Mouse (Mus musculus) neutrophil, adult 5-6 weeks (primary cell): Measurements from ENCODE around the gene Mlph. TPM values are rescaled to one million over a fixed set of nuclear protein-coding genes. Genes with fewer than 3 reads are reported as not detected.
A peak's percentile ranks its signal among the peaks of the same experiment; 100 is the strongest.

Source experiments
- ATAC-seq: fragments of 151-379, 151-347 bp; 2 replicates; pipeline ENCODE4 v1.8.0; 2017; ENCODE audit warnings: mild to moderate bottlenecking, moderate TSS enrichment; ENCODE audit not compliant: insufficient number of reproducible peaks, poor library complexity, low FRiP score, severe bottlenecking; ENCODE audit errors: extremely low read depth
- total RNA-seq: library from RNA; stranded (forward); fragments of 200-1000 nt; gene quantifications from 2 replicates; pipeline ENCODE4 v1.2.3, GENCODE M21; 2017

The Mlph gene
- total RNA-seq, 1 experiment from 2014 or later: not detected

DNA sequence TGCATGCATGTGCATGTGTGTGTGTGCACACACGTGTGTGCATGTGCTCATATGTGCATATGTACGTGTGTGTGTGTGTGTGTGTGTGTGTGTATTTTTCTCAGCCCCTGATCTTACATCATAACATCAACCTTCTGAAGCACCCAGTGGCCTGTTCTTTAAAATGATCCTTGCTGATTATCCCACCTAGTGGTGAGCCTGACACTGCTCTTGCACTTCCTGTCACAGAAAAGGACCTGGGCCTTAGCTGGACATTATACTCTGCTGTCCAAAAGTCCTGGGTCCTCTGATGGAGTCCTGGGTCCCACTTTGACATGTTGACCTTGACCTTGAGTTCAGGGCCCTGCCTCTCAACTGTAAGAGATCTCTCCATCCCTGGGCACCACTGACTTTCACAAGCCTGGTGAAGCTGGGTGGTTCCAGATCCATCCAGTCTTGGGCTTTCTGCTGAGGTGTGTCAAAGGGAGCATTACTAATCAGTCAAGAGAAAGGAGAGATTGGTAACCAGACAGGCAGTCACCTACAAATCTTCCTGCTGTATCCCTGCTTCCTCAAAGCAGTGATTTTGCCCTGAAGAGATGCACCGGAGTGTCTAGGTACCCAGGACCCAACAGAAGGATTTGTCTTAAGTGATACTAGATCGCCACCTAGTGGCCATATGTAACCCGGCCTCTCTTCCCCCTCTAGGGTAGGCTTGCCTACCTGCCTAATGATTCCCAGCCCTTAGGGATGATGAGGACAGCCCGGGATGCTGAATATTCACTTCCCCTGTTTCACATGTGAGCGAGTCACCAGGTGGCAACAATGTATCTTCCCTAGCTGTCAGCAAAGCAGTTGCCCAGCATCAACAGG lies 41.6 kb downstream of the Mlph start:
- ATAC-seq: no peak

DNA sequence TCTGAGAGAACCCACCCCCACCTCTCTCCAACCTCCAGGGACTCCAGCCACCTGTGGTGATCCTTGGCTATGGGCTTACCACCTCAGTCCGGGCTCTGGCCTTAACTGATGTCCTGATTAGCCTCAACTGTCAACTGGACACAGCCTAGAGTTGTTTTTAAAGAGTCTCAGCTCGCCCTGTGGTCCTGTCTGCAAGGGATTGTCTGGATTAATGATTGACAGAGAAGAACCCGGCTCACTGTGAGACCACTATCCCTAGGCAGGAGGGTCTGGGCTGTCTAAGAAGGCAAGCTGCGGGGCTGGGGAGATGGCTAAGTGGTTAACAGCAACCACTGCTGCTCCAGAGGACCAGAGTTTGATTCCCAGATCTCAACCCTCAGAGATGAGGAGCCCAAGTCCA lies 47.6 kb downstream of the Mlph start:
- ATAC-seq: no peak

- no peak for ATAC-seq
These were observed 48.1 kb downstream of the Mlph start for GRCm38 (mm10) chr1:90962994-90963393.

DNA sequence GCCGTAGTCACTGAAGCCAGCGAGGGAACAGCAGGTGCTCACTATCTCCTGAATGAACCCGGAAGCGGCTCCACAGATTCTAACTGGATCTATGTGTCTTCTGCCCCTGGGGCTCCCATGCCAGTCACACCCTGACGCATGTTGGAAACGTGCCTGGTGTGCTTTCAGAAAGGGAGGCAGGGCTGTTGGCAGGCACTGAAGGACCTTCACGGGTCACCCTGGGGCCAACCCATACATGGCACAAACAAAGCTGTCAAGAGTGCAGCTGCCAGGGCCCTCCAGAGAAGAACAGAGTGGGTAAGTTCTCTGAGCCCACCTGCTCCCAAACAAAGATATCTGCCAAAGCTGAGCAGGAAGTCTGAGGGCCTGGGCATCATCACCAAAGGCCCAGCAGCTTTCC lies 52.7 kb downstream of the Mlph start:
- no peak for ATAC-seq

GRCm38 (mm10) chr1:90968649-90969048 lies 53.8 kb downstream of the Mlph start:
- ATAC-seq: no peak

DNA sequence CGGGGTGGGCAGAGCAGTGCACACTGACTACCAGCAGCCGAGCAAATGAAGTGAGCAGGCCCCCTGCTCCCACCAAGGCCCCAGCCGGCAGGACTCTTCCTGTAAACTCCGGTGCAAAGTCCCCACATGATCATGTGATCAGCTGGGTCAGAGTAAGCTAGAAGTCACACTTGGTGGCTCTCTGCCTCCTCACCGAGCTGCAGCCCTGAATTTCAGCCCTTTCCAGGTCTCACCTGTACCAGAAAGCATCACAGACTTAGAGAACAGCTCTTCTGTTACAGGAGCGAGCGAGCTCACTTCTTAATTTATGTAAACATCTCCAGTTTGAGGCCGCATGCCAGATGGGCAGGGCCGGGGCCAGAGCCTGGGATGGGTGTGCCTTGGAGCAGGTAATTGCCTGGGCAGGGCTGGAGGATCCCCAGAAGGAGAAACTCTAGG lies 54.5 kb downstream of the Mlph start, which contains the start of gene Rab17:
TSS of gene Rab17 (minus strand) at position 315 of the 438 bp plus-strand sequence.
- no peak for ATAC-seq

GRCm38 (mm10) chr1:90969881-90970390 lies 55.1 kb downstream of the Mlph start:
- no peak for ATAC-seq

DNA sequence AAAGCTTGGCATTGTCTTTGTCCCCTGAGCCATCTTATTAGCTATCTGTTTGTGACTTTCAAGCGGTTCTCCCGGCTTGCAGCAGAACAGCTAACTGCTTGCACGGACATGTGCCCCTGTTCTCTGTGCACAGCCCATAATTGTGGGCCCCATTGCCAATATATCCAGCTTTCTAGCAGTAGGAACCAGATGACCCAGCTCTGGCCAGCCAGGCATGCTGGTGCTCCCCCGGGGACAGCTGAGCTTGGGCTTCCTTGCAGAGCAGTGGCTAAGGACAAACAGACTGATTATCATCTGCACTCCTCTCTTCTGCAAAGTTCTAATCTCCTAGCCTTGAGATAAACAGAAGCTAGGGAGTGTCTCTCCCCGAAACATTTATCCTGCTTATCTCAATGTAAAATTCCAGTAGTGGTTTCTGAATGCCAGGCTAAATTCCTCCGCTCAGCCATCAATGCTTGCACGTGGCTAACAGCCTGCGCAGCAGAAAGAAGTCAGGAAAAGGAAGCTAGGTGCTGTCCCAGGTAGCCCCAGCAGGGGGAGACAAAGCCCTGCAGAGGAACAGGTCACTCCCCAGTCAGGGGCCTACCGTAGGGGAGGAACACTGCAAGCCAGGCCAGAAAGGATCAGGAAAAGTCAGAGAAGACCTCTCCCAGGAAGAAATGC lies 58.2 kb downstream of the Mlph start:
- peak; percentile 62; the same call in 1 of the 2 replicates for ATAC-seq

- no peak for ATAC-seq
These were observed 58.7 kb downstream of the Mlph start for GRCm38 (mm10) chr1:90973574-90973911.

DNA sequence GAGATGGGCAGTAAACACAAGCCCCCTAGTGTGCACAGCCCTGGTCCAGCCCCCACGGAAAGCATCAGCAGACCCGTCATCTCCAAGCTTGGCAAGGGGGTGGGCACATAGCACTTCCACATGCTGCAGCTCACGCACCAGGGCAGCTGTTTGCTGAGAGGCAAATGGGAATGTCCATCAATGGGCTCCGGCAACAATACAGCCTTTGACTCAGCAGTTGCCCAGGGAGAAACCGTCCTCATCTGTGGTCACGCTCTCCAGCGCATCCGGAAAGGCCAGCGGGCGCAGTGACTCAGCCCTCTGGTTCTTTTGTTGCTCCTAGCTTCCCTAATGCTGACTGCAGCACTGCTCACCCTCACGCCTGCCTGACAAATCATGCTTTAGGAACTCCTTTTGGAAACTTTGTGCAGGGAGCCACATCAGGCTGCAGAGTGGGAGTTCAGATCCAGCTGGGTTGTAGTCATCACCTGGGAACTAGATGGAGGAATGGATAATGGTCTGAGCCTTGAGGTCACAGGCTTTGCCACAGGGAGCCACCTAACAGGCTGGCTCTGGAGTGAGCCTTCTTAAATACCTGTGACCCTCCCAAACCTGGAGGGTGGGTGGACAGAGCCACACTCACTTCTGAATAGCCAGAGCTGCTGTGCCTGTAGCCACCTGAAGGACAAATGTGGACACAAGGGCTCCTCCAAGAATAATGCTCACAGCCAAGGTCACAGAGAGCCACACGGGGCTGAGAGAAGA lies 60.2 kb downstream of the Mlph start:
- peak; percentile 39 for ATAC-seq

DNA sequence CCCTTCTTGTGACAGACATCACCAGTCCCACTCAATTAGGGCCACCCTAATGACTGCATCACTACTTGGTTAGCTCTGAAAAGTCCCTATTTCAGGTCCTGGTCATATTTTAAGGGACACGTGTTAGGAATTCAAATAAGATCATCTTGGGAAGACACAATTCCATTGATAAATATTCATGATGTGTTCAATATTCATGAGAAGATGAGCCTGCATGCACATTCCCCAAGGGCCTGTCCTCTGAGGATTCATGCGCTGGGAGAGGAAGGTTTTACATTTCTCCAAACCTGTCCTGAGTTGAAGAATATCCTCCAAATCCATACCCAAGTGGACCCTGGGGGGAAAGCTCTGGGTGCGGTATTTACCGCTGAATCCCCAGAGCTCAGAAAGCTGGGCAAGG lies 61.1 kb downstream of the Mlph start:
- no peak for ATAC-seq

GRCm38 (mm10) chr1:90980638-90981330 lies 65.9 kb downstream of the Mlph start:
- no peak for ATAC-seq

DNA sequence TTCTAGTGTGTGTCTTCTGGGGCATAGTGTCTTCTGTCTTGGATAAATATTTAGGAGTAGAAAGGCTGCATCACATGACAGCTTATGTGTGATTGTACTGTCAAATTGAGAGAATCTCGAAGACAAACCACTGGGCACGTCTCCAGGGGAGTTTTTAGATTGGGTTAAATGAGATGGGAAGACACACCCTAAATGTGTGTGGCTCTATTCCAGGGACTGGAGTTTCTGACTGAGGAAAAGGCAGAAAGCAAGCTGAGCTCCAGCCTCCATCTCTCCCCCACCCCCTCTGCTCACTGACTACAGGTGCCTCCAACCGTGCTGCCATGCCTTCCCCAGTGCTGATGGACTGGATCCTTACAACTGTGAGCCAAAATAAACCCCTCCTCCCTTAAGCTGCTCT lies 66.5 kb downstream of the Mlph start:
- ATAC-seq: no peak

- no peak for ATAC-seq
These were observed 81.0 kb downstream of the Mlph start for GRCm38 (mm10) chr1:90995916-90996315.

DNA sequence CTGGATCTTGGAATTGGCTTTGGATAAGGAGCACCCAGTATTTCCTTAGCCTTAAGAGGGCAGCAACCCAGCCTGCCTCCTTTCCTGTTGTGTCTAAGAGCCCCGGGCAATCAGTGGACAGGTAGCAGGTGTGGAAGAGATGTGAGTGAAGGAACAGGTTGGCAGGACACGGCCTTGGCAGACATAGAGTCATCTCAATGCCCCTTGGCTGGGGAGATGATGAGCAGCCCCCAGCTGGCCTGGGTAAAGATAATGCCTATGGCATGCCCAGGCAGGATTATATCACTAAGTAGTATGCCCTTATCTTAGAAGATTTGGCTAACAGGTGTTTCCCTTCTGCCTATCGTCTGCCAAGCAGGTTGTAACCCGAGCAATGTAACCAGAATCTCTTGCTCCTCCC lies 82.3 kb downstream of the Mlph start:
- ATAC-seq: no peak

- no peak for ATAC-seq
These were observed 82.8 kb downstream of the Mlph start for GRCm38 (mm10) chr1:90997641-90998040.

DNA sequence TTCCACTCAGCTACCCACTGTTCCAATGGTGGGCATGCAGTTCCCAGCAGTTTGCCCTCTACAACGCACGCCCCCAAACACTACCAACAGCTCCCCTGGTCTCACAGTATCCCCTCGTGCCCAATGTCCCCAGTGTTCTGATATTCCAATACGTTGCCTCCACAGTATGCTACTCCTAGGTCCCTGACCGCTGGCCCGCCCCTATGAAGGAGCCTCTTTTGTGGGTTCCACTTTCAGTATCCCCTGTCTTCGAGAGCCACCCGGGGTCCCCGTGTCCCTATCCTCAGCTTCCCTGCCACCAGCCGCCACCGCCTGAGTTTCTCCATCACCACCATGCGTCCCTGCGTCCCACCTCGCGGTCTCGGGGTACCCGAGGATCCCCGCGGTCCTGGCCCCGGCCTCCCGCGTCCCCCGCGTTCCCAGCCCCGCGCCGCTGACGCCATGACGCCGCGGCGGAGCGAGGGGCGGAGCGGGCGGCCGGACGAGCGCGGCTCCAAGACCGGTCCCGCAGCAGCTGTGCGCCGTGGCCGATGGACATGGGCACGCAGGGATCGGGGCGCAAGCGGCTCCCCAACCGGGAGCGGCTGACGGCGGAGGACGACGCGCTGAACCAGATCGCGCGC lies 83.5 kb downstream of the Mlph start, which contains the start of gene Lrrfip1:
TSS of gene Lrrfip1 (plus strand) at position 470 of the 623 bp plus-strand sequence.
- ATAC-seq: no peak

GRCm38 (mm10) chr1:90998891-90999611 lies 84.2 kb downstream of the Mlph start:
- ATAC-seq: no peak
